Mouse (Mus musculus) B cell, adult 67 days (primary cell): ENCODE data around the gene Gfpt2. TPM values are rescaled to one million over a fixed set of nuclear protein-coding genes. Genes with fewer than 3 reads are reported as not detected.

Experiments used
- total RNA-seq, 2 experiments: library from RNA; stranded (reverse); gene quantifications; 4 replicates each; pipeline ENCODE4 v1.2.4; 2023

The Gfpt2 gene
- total RNA-seq, result under 1 TPM in 1 of 2 experiments, not detected in 1; 0.18 TPM

GRCm38 (mm10) chr11:49793619-49794341 is at the start of gene Gfpt2:
Gene Gfpt2, plus strand, starts transcription at chr11:49794178.

GRCm38 (mm10) chr11:49846401-49847070 is 52.6 kb downstream of the Gfpt2 start, which contains the start of gene Mapk9:
Gene Mapk9, plus strand, starts transcription at chr11:49846751.

Other genes with a start within 250 kb of the Gfpt2 start
- gene Olfr1380, start 237.3 kb upstream of the Gfpt2 start, total RNA-seq, result not detected
- gene Flt4, start 184.9 kb upstream of the Gfpt2 start, total RNA-seq, result not detected
- not detected for gene Scgb3a1, start 130.6 kb upstream of the Gfpt2 start, total RNA-seq
- gene Cnot6, start 81.5 kb upstream of the Gfpt2 start, total RNA-seq, result 10 to 100 TPM; 74.2 to 82.1 TPM
- gene Mapk9, start 52.6 kb downstream of the Gfpt2 start, total RNA-seq, result 10 to 100 TPM; 48.9 to 50.4 TPM
- gene Rasgef1c, start 107.7 kb downstream of the Gfpt2 start, total RNA-seq, result not detected
- gene Rnf130, start 231.2 kb downstream of the Gfpt2 start, total RNA-seq, result 10 to 100 TPM; 95.7 to 98.5 TPM